Comparison of ENCODE assay signal across 9 mouse cellular contexts in genomic region chr5:123931131-123931530, GRCm38 (mm10). TPM values are rescaled to one million over a fixed set of nuclear protein-coding genes. Genes with fewer than 3 reads are reported as not detected.
DNase-seq lines count a peak whose midpoint lies in the region; ATAC-seq and TF ChIP-seq lines count a peak whose summit lies in the region.
"Had no signal": no experiment of that assay in that cellular context is flagged by ENCODE, and none has a peak within 500 bp of the region (broad histone marks: within the 10 kb centered on the region; RNA-seq: fewer than 3 reads in every experiment).

No protein-coding gene starts in this region.

- no peak for DNase-seq in kidney, adult 2 months
- DNase-seq in kidney, adult 11 months = no peak
- DNase-seq in frontal cortex, postnatal 25 days (ENCODE audit: low spot score in 2 of 2) = no peak
- no peak for DNase-seq in spleen, adult 18-20 months
- no peak for DNase-seq in embryo, embryonic 10 days (ENCODE audit: low spot score)

- peak overlapping the region; percentile 81; the same call in 1 of the 2 replicates for H3K4me3 ChIP-seq in kidney, adult 2 months (ENCODE audit: insufficient read depth, low read depth, low read length)
- peak overlapping the region; percentile 75 for H3K4me3 ChIP-seq in bone marrow, adult 2 months (replicated peaks; ENCODE audit: control insufficient read depth, low read depth, low read length)
- H3K4me3 ChIP-seq in hindbrain, embryonic 12.5 days = peak overlapping the region; percentile 75
- H3K4me3 ChIP-seq in midbrain, embryonic 13.5 days (replicated peaks) = peak overlapping the region; percentile 70

- peak overlapping the region; percentile 91 for H3K9ac ChIP-seq in hindbrain, embryonic 12.5 days
- H3K9ac ChIP-seq in midbrain, embryonic 13.5 days (replicated peaks) = peak overlapping the region; percentile 89

- 41% methylated on average over 13 of the region's 13 CpGs for WGBS in kidney, adult 2 months
- 34% methylated on average over 13 of the region's 13 CpGs for WGBS in bone marrow, adult 2 months
- 52% methylated on average over 13 of the region's 13 CpGs for WGBS in hindbrain, embryonic 12.5 days
- WGBS in midbrain, embryonic 13.5 days = 51% methylated on average over 13 of the region's 13 CpGs

- no peak for TF ChIP-seq CTCF in kidney, adult 2 months (conservative IDR thresholded peaks at IDR 0.05; ENCODE audit: insufficient read depth, insufficient read length, low read depth, low read length)
- no peak for TF ChIP-seq CTCF in bone marrow, adult 2 months (IDR thresholded peaks at IDR 0.05; ENCODE audit: control insufficient read depth, insufficient read depth, low read length)

- H3K4me1 ChIP-seq in kidney, adult 2 months (ENCODE audit: control insufficient read depth, insufficient read depth, low read length) = 0 out of 2 replicates have a peak, but pooled peaks cover 5% of the 10 kb centered on the region
- peaks cover 1% of the 10 kb centered on the region; the same call in 1 of the 2 replicates for H3K4me1 ChIP-seq in bone marrow, adult 2 months (ENCODE audit: control insufficient read depth, insufficient read depth, low read length)
- H3K4me1 ChIP-seq in hindbrain, embryonic 12.5 days = peaks cover 4% of the 10 kb centered on the region; the same call in 1 of the 2 replicates
- H3K4me1 ChIP-seq in midbrain, embryonic 13.5 days (replicated peaks) = peaks cover 6% of the 10 kb centered on the region

- no peaks in the 10 kb centered on the region; the same call in 1 of the 2 replicates for H3K36me3 ChIP-seq in kidney, adult 2 months (ENCODE audit: control insufficient read depth, insufficient read depth, low read length)
- H3K36me3 ChIP-seq in hindbrain, embryonic 12.5 days = peaks cover 28% of the 10 kb centered on the region
- H3K36me3 ChIP-seq in midbrain, embryonic 13.5 days = peaks cover 25% of the 10 kb centered on the region

- peak; percentile 13; the same call in 1 of the 2 replicates for ATAC-seq in hindbrain, embryonic 12.5 days (ENCODE audit: low FRiP score)
- ATAC-seq in midbrain, embryonic 13.5 days = peak; percentile 10; the same call in 1 of the 2 replicates

- H3K27me3 ChIP-seq in kidney, adult 2 months (replicated peaks; ENCODE audit: control insufficient read depth, insufficient read depth, low read length) = no peaks in the 10 kb centered on the region
- no peaks in the 10 kb centered on the region for H3K27me3 ChIP-seq in hindbrain, embryonic 12.5 days
- H3K27me3 ChIP-seq in midbrain, embryonic 13.5 days = no peaks in the 10 kb centered on the region
- H3K27me3 ChIP-seq: Patski had no signal

- peak overlapping the region; percentile 78 for H3K4me2 ChIP-seq in hindbrain, embryonic 12.5 days (replicated peaks)
- H3K4me2 ChIP-seq in midbrain, embryonic 13.5 days (replicated peaks) = peak overlapping the region; percentile 72

- no peaks in the 10 kb centered on the region for H3K9me3 ChIP-seq in hindbrain, embryonic 12.5 days (replicated peaks)
- H3K9me3 ChIP-seq in midbrain, embryonic 13.5 days = no peaks in the 10 kb centered on the region

- no peak for TF ChIP-seq POLR2A in kidney, adult 2 months (IDR thresholded peaks at IDR 0.05; ENCODE audit: low read depth, low read length)
- no peak for TF ChIP-seq POLR2A in bone marrow, adult 2 months (IDR thresholded peaks at IDR 0.05; ENCODE audit: borderline replicate concordance, control insufficient read depth, low read depth, low read length)

- H3K27ac ChIP-seq in kidney, adult 2 months (ENCODE audit: insufficient read depth, low read depth, low read length) = peak overlapping the region; percentile 96; the same call in 1 of the 2 replicates
- no peak overlapping the region for H3K27ac ChIP-seq in bone marrow, adult 2 months (ENCODE audit: control insufficient read depth, insufficient read depth, low read depth, low read length, poor library complexity)
- H3K27ac ChIP-seq in hindbrain, embryonic 12.5 days = no peak overlapping the region; the same call in 1 of the 2 replicates
- H3K27ac ChIP-seq in midbrain, embryonic 13.5 days = peak overlapping the region; percentile 89; the same call in 1 of the 2 replicates

RNA-seq across cellular contexts. Expression of gene Ccdc62, which starts 0.7 kb away (rescaled TPM):
- polyA plus RNA-seq in kidney, adult 2 months (2012; rRNA removed) = 3.7 and 4.1 TPM in 2 replicates
- 6.0 and 10.6 TPM in 2 replicates for polyA plus RNA-seq in bone marrow, adult 2 months (2011; ENCODE audit: insufficient read depth, insufficient read length, low replicate concordance, missing spikeins)
- polyA plus RNA-seq in hindbrain, embryonic 12.5 days (2016; fragmentation: Nextera tagmentation; extraction: Ambion mirVana) = 5.3 and 7.4 TPM in 2 replicates
- polyA plus RNA-seq in midbrain, embryonic 13.5 days (2015; fragmentation: Nextera tagmentation; extraction: Ambion mirVana) = 5.1 and 8.0 TPM in 2 replicates

RNA-seq across cellular contexts. Expression of gene Gm43518, which starts 3.9 kb away (rescaled TPM):
- 0.56 and 0.64 TPM in 2 replicates for polyA plus RNA-seq in kidney, adult 2 months (2012; rRNA removed)
- polyA plus RNA-seq in bone marrow, adult 2 months (2011; ENCODE audit: insufficient read depth, insufficient read length, low replicate concordance, missing spikeins) = 6.9 TPM in 1 of 2 replicates, not detected in the other
- 3.4 and 4.0 TPM in 2 replicates for polyA plus RNA-seq in hindbrain, embryonic 12.5 days (2016; fragmentation: Nextera tagmentation; extraction: Ambion mirVana)
- polyA plus RNA-seq in midbrain, embryonic 13.5 days (2015; fragmentation: Nextera tagmentation; extraction: Ambion mirVana) = 3.3 and 4.3 TPM in 2 replicates

RNA-seq across cellular contexts. Expression of gene Denr, which starts 24.2 kb away (rescaled TPM):
- 22.6 and 41.0 TPM in 2 replicates for polyA plus RNA-seq in kidney, adult 2 months (2012; rRNA removed)
- 28.4 and 41.1 TPM in 2 replicates for polyA plus RNA-seq in bone marrow, adult 2 months (2011; ENCODE audit: insufficient read depth, insufficient read length, low replicate concordance, missing spikeins)
- 153 and 180 TPM in 2 replicates for polyA plus RNA-seq in hindbrain, embryonic 12.5 days (2016; fragmentation: Nextera tagmentation; extraction: Ambion mirVana)
- polyA plus RNA-seq in midbrain, embryonic 13.5 days (2015; fragmentation: Nextera tagmentation; extraction: Ambion mirVana) = 145 and 162 TPM in 2 replicates

RNA-seq across cellular contexts. Expression of gene Hip1r, which starts 42.3 kb away (rescaled TPM):
- 18.3 and 19.2 TPM in 2 replicates for polyA plus RNA-seq in kidney, adult 2 months (2012; rRNA removed)
- polyA plus RNA-seq in bone marrow, adult 2 months (2011; ENCODE audit: insufficient read depth, insufficient read length, low replicate concordance, missing spikeins) = 25.5 and 53.6 TPM in 2 replicates
- 14.4 and 20.4 TPM in 2 replicates for polyA plus RNA-seq in hindbrain, embryonic 12.5 days (2016; fragmentation: Nextera tagmentation; extraction: Ambion mirVana)
- 19.0 and 20.1 TPM in 2 replicates for polyA plus RNA-seq in midbrain, embryonic 13.5 days (2015; fragmentation: Nextera tagmentation; extraction: Ambion mirVana)

RNA-seq across cellular contexts. Expression of gene Hcar1, which starts 51.3 kb away (rescaled TPM):
- 11.1 and 13.0 TPM in 2 replicates for polyA plus RNA-seq in kidney, adult 2 months (2012; rRNA removed)
- not detected in 2 replicates for polyA plus RNA-seq in bone marrow, adult 2 months (2011; ENCODE audit: insufficient read depth, insufficient read length, low replicate concordance, missing spikeins)
- polyA plus RNA-seq in hindbrain, embryonic 12.5 days (2016; fragmentation: Nextera tagmentation; extraction: Ambion mirVana) = 0.18 and 0.50 TPM in 2 replicates
- polyA plus RNA-seq in midbrain, embryonic 13.5 days (2015; fragmentation: Nextera tagmentation; extraction: Ambion mirVana) = 0.08 and 0.30 TPM in 2 replicates
- polyA plus RNA-seq: Patski had no signal

Comparison
In these comparisons a context has a peak if more than half of its experiments do, and no peak if none do; other contexts are left out.
1. H3K27ac ChIP-seq: peak in kidney, adult 2 months (single experiment) and midbrain, embryonic 13.5 days (single experiment); none in bone marrow, adult 2 months (single experiment) and hindbrain, embryonic 12.5 days (single experiment).
2. Peak in every context shown above with its lines, with median percentiles within 50 percentile points of each other: H3K4me3 ChIP-seq.